Mouse (Mus musculus): ENCODE measurements around the gene Ppm1e.

- TF ChIP-seq HCFC1 (IDR thresholded peaks at IDR 0.05; ENCODE audit: borderline replicate concordance, insufficient read depth, low read length) (no peak), ZC3H11A (IDR thresholded peaks at IDR 0.05; ENCODE audit: borderline replicate concordance, low read depth, low read length) (no peak), ZNF384 (IDR thresholded peaks at IDR 0.05; ENCODE audit: low read depth, low read length) (no peak), CHD2 (IDR thresholded peaks at IDR 0.05; ENCODE audit: low read depth, low read length) (no peak)
Observed at GRCm38 (mm10) chr11:87359262-87359612, 414 bp upstream of the Ppm1e start.

All from ES-E14 (cell line).